7 mouse cellular contexts compared by ENCODE assay signal in genomic region chr6:90757427-90757883, GRCm38 (mm10).
DNase-seq lines count a peak whose midpoint lies in the region; ATAC-seq and TF ChIP-seq lines count a peak whose summit lies in the region.

No protein-coding gene starts in this region.

- no peak overlapping the region for H3K9ac ChIP-seq in forebrain, embryonic 12.5 days

- no peak overlapping the region for H3K4me3 ChIP-seq in C2C12 (ENCODE audit: insufficient read depth, poor library complexity, severe bottlenecking)
- H3K4me3 ChIP-seq in forebrain, embryonic 12.5 days (replicated peaks): no peak overlapping the region

- no peak for ATAC-seq in forebrain, embryonic 12.5 days (ENCODE audit: low FRiP score)

- peaks cover 26% of the 10 kb centered on the region for H3K4me1 ChIP-seq in forebrain, embryonic 12.5 days

- peaks cover 100% of the 10 kb centered on the region for H3K79me2 ChIP-seq in C2C12 (ENCODE audit: control insufficient read depth, insufficient read depth)

- H3K79me3 ChIP-seq in C2C12 (ENCODE audit: low read depth): peaks cover 23% of the 10 kb centered on the region

- peaks cover 15% of the 10 kb centered on the region for H3K36me3 ChIP-seq in C2C12 (ENCODE audit: control insufficient read depth, insufficient read depth)
- 0 out of 2 replicates have a peak, but pooled peaks cover 3% of the 10 kb centered on the region for H3K36me3 ChIP-seq in forebrain, embryonic 12.5 days (replicated peaks)

- no peaks in the 10 kb centered on the region for H3K27me3 ChIP-seq in C2C12 (ENCODE audit: control insufficient read depth, insufficient read depth, insufficient read length)
- no peaks in the 10 kb centered on the region for H3K27me3 ChIP-seq in forebrain, embryonic 12.5 days

- H3K4me2 ChIP-seq in forebrain, embryonic 12.5 days: no peak overlapping the region

- intact Hi-C loops in heart, postnatal 25 days (cut with DNase I): no loop called here

- peak; percentile 45 for DNase-seq in A20 (ENCODE audit: low read depth, low spot score)
- DNase-seq in heart, postnatal 25 days (ENCODE audit: low spot score): peak; percentile 57
- DNase-seq in lung, postnatal 14 days: peak; percentile 35
- no peak for DNase-seq in frontal cortex, postnatal 25 days (ENCODE audit: low spot score in 2 of 2)
- DNase-seq in ovary, adult 18-20 months (ENCODE audit: low spot score): no peak

- H3K27ac ChIP-seq in forebrain, embryonic 12.5 days: no peak overlapping the region

- WGBS in forebrain, embryonic 12.5 days: 78% methylated on average over 12 of the region's 12 CpGs

- no peak for TF ChIP-seq CTCF in C2C12 (IDR thresholded peaks at IDR 0.05; ENCODE audit: control insufficient read depth, insufficient read depth, insufficient read length)

- H3K9me3 ChIP-seq in forebrain, embryonic 12.5 days: no peaks in the 10 kb centered on the region

- no peak overlapping the region for H3ac ChIP-seq in C2C12 (ENCODE audit: control insufficient read depth, insufficient read length, low read depth)

TF ChIP-seq in C2C12, 6 proteins besides CTCF, POLR2A, EP300 and RAD21:
- TF ChIP-seq MAX (IDR thresholded peaks at IDR 0.05) (no peak), MYOD1 (IDR thresholded peaks at IDR 0.05; ENCODE audit: control insufficient read depth, insufficient read length, low read depth) (peak; percentile 2), FOSL1 (IDR thresholded peaks at IDR 0.05; ENCODE audit: insufficient read depth, low read length, poor library complexity, severe bottlenecking) (no peak), CEBPB (IDR thresholded peaks at IDR 0.05; ENCODE audit: low read depth) (no peak), USF1 (IDR thresholded peaks at IDR 0.05; ENCODE audit: low read depth) (no peak), MYOG (IDR thresholded peaks at IDR 0.05; ENCODE audit: control insufficient read depth, extremely low read depth, insufficient read length) (no peak)
TF ChIP-seq in C2C12: peak in this region for 1.

Comparison
In these comparisons a context has a peak if more than half of its experiments do, and no peak if none do; other contexts are left out.
1. DNase-seq: peak in A20 (single experiment), heart, postnatal 25 days (single experiment) and lung, postnatal 14 days (single experiment); none in frontal cortex, postnatal 25 days (0 of 2) and ovary, adult 18-20 months (single experiment).